Mouse (Mus musculus): ENCODE measurements around the gene Ada. TPM values are rescaled to one million over a fixed set of nuclear protein-coding genes. Genes with fewer than 3 reads are reported as not detected.
A peak's percentile ranks its signal among the peaks of the same experiment; 100 is the strongest.

Ada gene
- polyA plus RNA-seq, 1 experiment from 2014 or later, result 8.2 TPM

DNA sequence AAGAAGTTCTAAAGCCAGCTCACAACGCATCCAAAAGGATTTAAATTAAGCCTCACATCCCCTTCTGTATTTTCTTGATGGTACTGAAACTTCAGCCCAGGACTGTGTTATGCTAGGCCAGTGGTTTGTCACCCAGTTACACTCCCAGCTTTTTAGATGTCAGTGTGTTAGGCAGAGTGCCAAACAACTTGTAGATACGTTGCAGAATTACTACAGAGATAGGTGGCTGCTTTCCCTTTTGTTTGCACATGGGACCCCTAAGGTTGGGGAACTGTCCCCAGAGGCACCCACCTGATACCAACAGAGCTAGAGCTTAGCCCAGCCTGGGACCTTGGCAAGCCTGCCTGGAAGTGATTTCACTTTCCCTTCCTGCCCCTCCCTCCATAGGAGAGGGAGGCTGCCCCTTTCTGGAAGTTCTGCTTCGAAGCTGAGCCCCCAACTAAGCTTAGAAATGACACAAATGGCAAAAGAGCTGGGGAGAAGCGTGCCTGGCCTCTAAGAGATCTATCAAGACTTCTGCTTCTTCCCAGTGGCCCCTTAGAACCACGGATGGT, 39.4 kb downstream of the Ada start:
- no peak overlapping the region for H3K9ac ChIP-seq (ENCODE audit: low read length)
- no peak overlapping the region for H3K27ac ChIP-seq (ENCODE audit: low read length)
- ATAC-seq (ENCODE audit: low read depth), result no peak

DNA sequence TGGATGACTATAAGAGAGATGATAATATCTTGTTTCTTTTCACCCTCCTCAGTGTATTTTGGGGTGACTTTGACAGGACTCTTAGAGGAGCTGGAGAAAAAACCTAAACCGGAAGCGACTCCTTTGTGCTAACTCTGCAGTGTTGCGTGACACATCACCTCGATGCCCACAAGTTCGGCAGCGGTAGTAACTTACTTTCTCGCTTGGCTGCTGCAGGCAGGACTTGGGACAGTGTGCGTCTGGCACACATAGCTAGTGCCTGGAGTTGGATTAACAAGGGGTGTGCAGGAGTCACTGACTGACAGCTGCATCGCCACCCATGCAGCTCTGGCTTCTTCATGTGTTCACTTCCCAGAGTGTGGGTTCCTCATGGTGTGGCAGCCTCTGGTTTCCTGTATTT, 40.0 kb downstream of the Ada start:
- H3K27ac ChIP-seq (ENCODE audit: low read length), result no peak overlapping the region
- H3K9me3 ChIP-seq (ENCODE audit: control insufficient read depth, low read length), result no peaks in the 10 kb centered on the region
- no peak overlapping the region for H3K4me3 ChIP-seq (ENCODE audit: low read length)
- WGBS, result 85% methylated on average over 9 of the region's 9 CpGs
- H3K4me2 ChIP-seq (ENCODE audit: low read depth, low read length), result no peak overlapping the region
- no peak overlapping the region for H3K9ac ChIP-seq (ENCODE audit: low read length)
- no peak for ATAC-seq (ENCODE audit: low read depth)
- H3K36me3 ChIP-seq (ENCODE audit: control insufficient read depth, insufficient read depth, low read length), result no peaks in the 10 kb centered on the region
- H3K27me3 ChIP-seq (ENCODE audit: control insufficient read depth, insufficient read depth, low read depth, low read length), result no peaks in the 10 kb centered on the region
- H3K4me1 ChIP-seq (replicated peaks; ENCODE audit: control insufficient read depth, insufficient read depth, low read length), result no peaks in the 10 kb centered on the region; the same call in 1 of the 2 replicates

More for the DNA sequence above, 39.4 kb downstream of the Ada start:
- Histone ChIP-seq H3K9me3 (ENCODE audit: control insufficient read depth, low read length) (no peaks in the 10 kb centered on the region), H3K4me3 (ENCODE audit: low read length) (no peak overlapping the region), H3K4me1 (replicated peaks; ENCODE audit: control insufficient read depth, insufficient read depth, low read length) (no peaks in the 10 kb centered on the region; the same call in 1 of the 2 replicates), H3K36me3 (ENCODE audit: control insufficient read depth, insufficient read depth, low read length) (no peaks in the 10 kb centered on the region), H3K4me2 (ENCODE audit: low read depth, low read length) (no peak overlapping the region), H3K27me3 (ENCODE audit: control insufficient read depth, insufficient read depth, low read depth, low read length) (no peaks in the 10 kb centered on the region)
- 55% methylated on average over 5 of the region's 5 CpGs for WGBS

DNA sequence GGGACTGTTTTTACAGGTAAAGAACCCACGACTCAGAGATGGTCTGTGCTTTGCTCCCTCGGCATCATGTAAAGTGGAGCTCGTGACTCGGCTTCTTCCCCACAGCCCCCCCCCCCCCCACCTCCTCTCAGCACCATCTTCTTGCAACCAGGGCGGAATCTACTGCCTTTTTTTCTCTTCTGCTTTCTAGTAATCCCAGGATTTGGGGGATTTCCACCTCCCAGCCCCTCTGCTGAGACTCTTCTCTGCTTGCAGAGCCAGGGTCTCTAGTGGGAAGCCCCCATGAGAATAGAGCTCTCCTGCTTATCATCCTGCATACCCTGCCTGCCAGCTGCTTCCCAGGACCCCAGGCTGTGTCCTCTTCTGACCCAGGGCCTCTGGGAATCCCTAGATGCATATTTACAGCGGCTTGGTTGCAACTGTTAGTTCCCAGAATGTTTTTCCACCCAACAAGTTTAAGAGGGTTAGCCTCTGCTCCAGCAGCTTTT, 41.2 kb downstream of the Ada start:
- H3K4me1 ChIP-seq (replicated peaks; ENCODE audit: control insufficient read depth, insufficient read depth, low read length), result no peaks in the 10 kb centered on the region; the same call in 1 of the 2 replicates
- no peak overlapping the region for H3K4me2 ChIP-seq (ENCODE audit: low read depth, low read length)
- H3K27me3 ChIP-seq (ENCODE audit: control insufficient read depth, insufficient read depth, low read depth, low read length), result no peaks in the 10 kb centered on the region
- no peaks in the 10 kb centered on the region for H3K36me3 ChIP-seq (ENCODE audit: control insufficient read depth, insufficient read depth, low read length)
- H3K9ac ChIP-seq (ENCODE audit: low read length), result no peak overlapping the region
- 75% methylated on average over 6 of the region's 6 CpGs for WGBS
- ATAC-seq (ENCODE audit: low read depth), result no peak
- H3K27ac ChIP-seq (ENCODE audit: low read length), result no peak overlapping the region
- H3K4me3 ChIP-seq (ENCODE audit: low read length), result no peak overlapping the region
- H3K9me3 ChIP-seq (ENCODE audit: control insufficient read depth, low read length), result no peaks in the 10 kb centered on the region

DNA sequence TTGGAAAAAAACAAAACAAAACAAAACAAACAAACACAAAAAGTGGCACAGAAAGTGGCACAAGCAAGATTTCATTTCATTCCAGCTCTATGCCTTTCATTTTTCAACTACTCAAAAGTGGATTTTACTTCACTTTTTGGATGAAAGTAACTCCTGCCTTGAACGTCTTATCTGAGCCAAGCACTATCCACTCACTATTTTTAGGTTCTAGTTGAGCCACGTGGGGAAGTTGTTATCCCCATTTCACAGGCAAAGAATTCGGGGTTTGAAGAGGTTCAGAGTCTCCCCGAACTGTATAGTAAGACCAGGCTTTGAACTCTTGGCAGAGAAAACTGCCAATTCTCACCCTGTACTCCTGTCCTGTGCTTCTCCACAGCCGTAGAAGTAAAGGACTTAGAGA, 41.7 kb downstream of the Ada start:
- no peak overlapping the region for H3K9ac ChIP-seq (ENCODE audit: low read length)
- 78% methylated on average over 5 of the region's 5 CpGs for WGBS

DNA sequence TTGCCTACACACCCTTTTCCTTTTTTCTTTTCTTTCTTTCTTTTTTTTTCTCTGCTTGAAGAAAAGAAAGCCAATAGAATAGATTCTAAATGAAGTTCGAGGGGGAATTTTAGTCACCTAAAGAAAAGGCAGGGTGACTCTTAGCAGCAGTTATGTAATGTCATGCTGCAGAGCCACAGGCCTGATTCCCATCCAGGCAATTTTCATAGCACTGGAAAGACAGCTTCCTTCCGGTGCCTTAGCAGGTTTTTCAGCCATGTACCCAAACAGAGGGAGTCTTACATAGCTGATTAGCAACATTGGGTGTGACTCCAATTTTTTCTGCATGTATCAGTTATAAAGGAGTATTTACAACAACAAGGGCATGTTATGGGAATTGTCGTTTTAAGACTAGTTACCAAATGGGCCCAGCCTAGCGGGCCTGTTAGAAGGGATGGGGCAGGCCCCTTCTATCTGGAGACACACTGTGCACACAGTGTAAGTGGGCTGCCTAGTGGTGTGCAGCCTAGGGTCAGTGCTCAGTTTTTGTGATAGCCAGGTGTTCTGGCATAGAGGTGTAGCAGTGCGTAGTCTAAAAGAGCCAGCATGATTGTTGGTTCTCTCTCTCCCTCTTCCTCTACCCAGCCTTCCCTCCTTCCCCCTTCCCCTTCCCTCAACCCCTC, 46.3 kb downstream of the Ada start:
- no peak overlapping the region for H3K4me2 ChIP-seq (ENCODE audit: low read depth, low read length)
- no peaks in the 10 kb centered on the region for H3K36me3 ChIP-seq (ENCODE audit: control insufficient read depth, insufficient read depth, low read length)
- no peak overlapping the region for H3K27ac ChIP-seq (ENCODE audit: low read length)
- ATAC-seq (ENCODE audit: low read depth), result no peak
- no peaks in the 10 kb centered on the region for H3K27me3 ChIP-seq (ENCODE audit: control insufficient read depth, insufficient read depth, low read depth, low read length)
- no peaks in the 10 kb centered on the region for H3K9me3 ChIP-seq (ENCODE audit: control insufficient read depth, low read length)
- H3K9ac ChIP-seq (ENCODE audit: low read length), result no peak overlapping the region
- H3K4me3 ChIP-seq (ENCODE audit: low read length), result no peak overlapping the region
- peaks cover 7% of the 10 kb centered on the region for H3K4me1 ChIP-seq (replicated peaks; ENCODE audit: control insufficient read depth, insufficient read depth, low read length)
- WGBS, result 79% methylated on average over 5 of the region's 5 CpGs

More for the DNA sequence above, 41.7 kb downstream of the Ada start:
- Histone ChIP-seq H3K4me2 (ENCODE audit: low read depth, low read length) (no peak overlapping the region), H3K9me3 (ENCODE audit: control insufficient read depth, low read length) (no peaks in the 10 kb centered on the region), H3K27me3 (ENCODE audit: control insufficient read depth, insufficient read depth, low read depth, low read length) (no peaks in the 10 kb centered on the region), H3K36me3 (ENCODE audit: control insufficient read depth, insufficient read depth, low read length) (no peaks in the 10 kb centered on the region), H3K4me3 (ENCODE audit: low read length) (no peak overlapping the region), H3K27ac (ENCODE audit: low read length) (no peak overlapping the region), H3K4me1 (replicated peaks; ENCODE audit: control insufficient read depth, insufficient read depth, low read length) (no peaks in the 10 kb centered on the region; the same call in 1 of the 2 replicates)
- ATAC-seq (ENCODE audit: low read depth), result no peak

DNA sequence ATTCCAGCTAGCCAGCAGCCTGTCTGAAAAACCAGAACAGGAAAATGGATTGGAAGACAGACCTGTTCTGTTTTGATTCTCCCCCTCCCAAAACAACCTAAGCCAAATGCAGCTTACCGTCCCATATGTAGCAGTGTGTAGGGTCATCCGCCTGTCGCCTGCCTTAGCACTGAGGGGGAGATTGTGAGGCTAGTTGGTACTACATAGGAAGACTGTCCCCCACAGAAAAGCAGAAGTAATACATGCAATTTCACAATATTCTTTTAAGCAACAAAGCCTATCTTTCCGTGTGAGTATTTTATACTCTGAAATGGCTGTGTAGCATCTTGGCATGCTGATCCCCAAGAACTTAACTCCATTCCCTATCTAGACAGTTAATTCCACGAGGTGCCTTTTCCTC, 47.1 kb downstream of the Ada start:
- WGBS, result 81% methylated on average over 5 of the region's 5 CpGs

DNA sequence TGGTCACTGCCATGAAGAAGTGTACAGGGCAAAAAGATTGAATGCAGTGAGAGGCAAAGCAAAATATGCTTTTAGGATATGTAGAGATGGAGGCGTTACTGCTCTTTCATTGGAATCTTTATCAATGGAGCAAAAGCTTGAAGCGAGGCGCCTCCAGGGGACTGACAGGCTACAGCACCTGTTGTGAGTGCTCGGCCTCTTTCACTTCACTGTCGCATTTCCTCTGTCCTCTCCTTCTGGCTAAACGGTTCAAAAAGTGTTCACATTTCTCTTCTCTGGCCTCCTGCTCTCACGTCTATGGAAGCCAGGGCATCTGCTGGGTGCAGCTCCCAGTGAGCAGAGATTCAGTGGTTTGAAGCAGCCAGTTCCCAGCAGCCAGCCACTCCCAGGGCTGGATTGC, 47.6 kb downstream of the Ada start:
- Histone ChIP-seq H3K27me3 (ENCODE audit: control insufficient read depth, insufficient read depth, low read depth, low read length) (no peaks in the 10 kb centered on the region), H3K4me1 (replicated peaks; ENCODE audit: control insufficient read depth, insufficient read depth, low read length) (peaks cover 15% of the 10 kb centered on the region), H3K36me3 (ENCODE audit: control insufficient read depth, insufficient read depth, low read length) (no peaks in the 10 kb centered on the region), H3K9me3 (ENCODE audit: control insufficient read depth, low read length) (no peaks in the 10 kb centered on the region), H3K27ac (ENCODE audit: low read length) (no peak overlapping the region), H3K9ac (ENCODE audit: low read length) (no peak overlapping the region), H3K4me2 (ENCODE audit: low read depth, low read length) (no peak overlapping the region), H3K4me3 (ENCODE audit: low read length) (no peak overlapping the region)
- ATAC-seq (ENCODE audit: low read depth), result no peak
- 72% methylated on average over 7 of the region's 7 CpGs for WGBS

More for the DNA sequence above, 47.1 kb downstream of the Ada start:
- no peak overlapping the region for H3K27ac ChIP-seq (ENCODE audit: low read length)
- H3K27me3 ChIP-seq (ENCODE audit: control insufficient read depth, insufficient read depth, low read depth, low read length), result no peaks in the 10 kb centered on the region
- ATAC-seq (ENCODE audit: low read depth), result no peak
- H3K4me1 ChIP-seq (replicated peaks; ENCODE audit: control insufficient read depth, insufficient read depth, low read length), result peaks cover 12% of the 10 kb centered on the region
- no peaks in the 10 kb centered on the region for H3K36me3 ChIP-seq (ENCODE audit: control insufficient read depth, insufficient read depth, low read length)
- no peak overlapping the region for H3K9ac ChIP-seq (ENCODE audit: low read length)
- no peaks in the 10 kb centered on the region for H3K9me3 ChIP-seq (ENCODE audit: control insufficient read depth, low read length)
- no peak overlapping the region for H3K4me3 ChIP-seq (ENCODE audit: low read length)
- H3K4me2 ChIP-seq (ENCODE audit: low read depth, low read length), result no peak overlapping the region

DNA sequence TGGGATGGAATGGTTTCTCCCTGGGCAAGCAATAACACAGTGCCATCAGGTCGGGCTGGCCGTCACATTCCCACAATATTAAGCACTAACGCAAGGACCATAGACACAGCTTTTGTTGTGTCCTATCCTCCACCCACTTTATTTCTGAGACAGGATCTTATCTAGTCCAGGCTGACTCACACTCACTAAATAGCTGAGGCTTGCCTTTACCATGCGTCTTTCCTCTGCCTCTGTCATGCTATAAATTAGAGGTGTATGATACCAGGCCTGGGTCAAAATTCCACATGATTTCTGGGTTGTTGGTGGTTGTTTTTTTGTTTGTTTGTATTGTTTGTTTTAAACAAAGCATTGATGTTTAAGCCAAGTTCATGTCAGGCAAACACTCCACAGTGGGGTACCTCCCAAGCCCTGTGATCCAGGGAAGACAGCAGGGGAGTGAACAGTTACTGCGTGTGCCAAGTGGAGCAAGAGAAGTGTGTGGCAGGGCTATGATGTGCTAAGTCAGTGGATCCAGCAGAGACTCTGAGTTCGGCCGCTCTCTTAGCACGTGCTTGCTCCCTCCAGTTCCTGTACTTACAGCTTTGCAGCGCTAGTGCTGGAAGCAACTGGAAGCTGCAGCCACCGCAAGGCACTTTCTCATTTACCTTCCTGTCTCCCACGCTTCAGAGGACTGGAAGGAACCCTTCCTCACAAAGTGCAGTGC, 50.8 kb downstream of the Ada start:
- H3K27ac ChIP-seq (ENCODE audit: low read length), result no peak overlapping the region
- peak overlapping the region; percentile 37; the same call in 1 of the 2 replicates for H3K9ac ChIP-seq (ENCODE audit: low read length)
- peaks cover 15% of the 10 kb centered on the region for H3K4me1 ChIP-seq (replicated peaks; ENCODE audit: control insufficient read depth, insufficient read depth, low read length)
- ATAC-seq (ENCODE audit: low read depth), result peak; percentile 50; the same call in 1 of the 2 replicates
- H3K4me2 ChIP-seq (ENCODE audit: low read depth, low read length), result no peak overlapping the region
- no peaks in the 10 kb centered on the region for H3K9me3 ChIP-seq (ENCODE audit: control insufficient read depth, low read length)
- no peak overlapping the region for H3K4me3 ChIP-seq (ENCODE audit: low read length)
- WGBS, result 69% methylated on average over 11 of the region's 11 CpGs
- no peaks in the 10 kb centered on the region for H3K27me3 ChIP-seq (ENCODE audit: control insufficient read depth, insufficient read depth, low read depth, low read length)
- no peaks in the 10 kb centered on the region for H3K36me3 ChIP-seq (ENCODE audit: control insufficient read depth, insufficient read depth, low read length)

DNA sequence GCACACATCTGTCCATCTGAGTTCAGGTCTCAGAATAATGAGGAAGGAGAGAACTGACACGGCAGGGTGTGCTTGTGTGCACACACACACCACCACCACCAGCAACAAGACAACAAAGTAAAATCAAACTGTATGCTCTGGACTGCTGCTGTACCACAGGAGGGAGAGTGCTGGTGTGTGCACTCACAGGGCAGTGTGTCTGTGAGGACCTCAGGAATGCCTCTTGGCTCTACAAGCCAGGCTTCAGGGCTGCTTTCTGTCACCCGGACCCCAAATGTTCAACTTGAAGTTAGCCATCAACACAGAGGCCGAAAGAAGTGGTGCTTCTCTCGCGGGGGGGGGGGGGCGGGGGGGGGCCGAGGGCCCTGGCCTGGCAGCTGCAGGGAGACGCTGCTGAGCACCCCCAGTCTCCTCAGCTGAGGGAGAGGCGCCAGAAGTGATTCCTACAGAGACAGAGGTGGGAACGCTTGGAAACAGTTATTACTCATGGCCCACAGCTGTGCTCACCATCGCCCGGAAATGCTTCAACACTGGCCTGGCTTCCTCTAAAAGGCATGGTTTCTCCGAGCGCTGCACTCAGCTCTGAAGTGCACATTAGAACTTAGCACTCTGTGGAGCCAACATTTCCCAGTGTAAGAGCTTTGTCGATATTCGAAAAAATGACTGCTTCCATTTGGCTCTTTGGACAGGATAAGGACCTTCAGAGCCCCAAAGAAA, 52.1 kb downstream of the Ada start:
- Histone ChIP-seq H3K27ac (ENCODE audit: low read length) (peak overlapping the region; percentile 62), H3K4me3 (ENCODE audit: low read length) (no peak overlapping the region), H3K9ac (ENCODE audit: low read length) (no peak overlapping the region), H3K36me3 (ENCODE audit: control insufficient read depth, insufficient read depth, low read length) (no peaks in the 10 kb centered on the region), H3K4me1 (replicated peaks; ENCODE audit: control insufficient read depth, insufficient read depth, low read length) (peaks cover 15% of the 10 kb centered on the region), H3K27me3 (ENCODE audit: control insufficient read depth, insufficient read depth, low read depth, low read length) (no peaks in the 10 kb centered on the region), H3K4me2 (ENCODE audit: low read depth, low read length) (no peak overlapping the region), H3K9me3 (ENCODE audit: control insufficient read depth, low read length) (no peaks in the 10 kb centered on the region)
- peak; percentile 74 for ATAC-seq (ENCODE audit: low read depth)
- WGBS, result 32% methylated on average over 11 of the region's 16 CpGs

All from lung, embryonic 16.5 days (tissue).